Mouse (Mus musculus) embryonic fibroblast, embryonic 13.5 days (primary cell): ENCODE measurements around the gene Mthfd2l.

Experiments used
- CTCF ChIP-seq: IDR thresholded peaks from 2 replicates; pipeline ENCODE4 v1.5.1; 2011; ENCODE audit warnings: mild to moderate bottlenecking, control low read depth, low read length, moderate library complexity, borderline replicate concordance; ENCODE audit not compliant: insufficient read depth
- POLR2A ChIP-seq: IDR thresholded peaks from 2 replicates; pipeline ENCODE4 v1.6.1; 2011; ENCODE audit warnings: low read depth, mild to moderate bottlenecking, control low read depth, low read length, moderate library complexity

DNA sequence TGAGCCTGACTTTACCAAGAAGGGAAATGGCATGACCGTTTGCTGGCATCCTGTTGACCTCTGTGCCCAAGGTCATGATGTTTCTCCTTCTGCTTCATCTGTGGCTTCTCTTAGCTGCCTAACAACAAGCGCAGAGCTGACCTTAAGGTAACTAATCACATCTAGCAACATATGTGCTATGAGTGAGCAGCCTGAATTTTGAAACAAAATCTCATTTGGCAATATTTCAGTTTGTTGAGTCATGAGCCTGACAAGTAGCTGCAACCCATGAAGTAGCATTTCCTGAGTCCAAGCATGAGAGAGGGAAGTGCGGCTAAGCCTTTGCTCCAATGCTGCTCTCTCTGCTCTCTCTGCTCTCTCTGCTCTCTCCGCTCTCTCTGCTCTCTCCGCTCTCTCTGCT lies 49.2 kb upstream of the Mthfd2l start:
- no peak for TF ChIP-seq CTCF
- TF ChIP-seq POLR2A, result no peak
